Mouse (Mus musculus): ENCODE data around the gene Ifitm2. TPM values are rescaled to one million over a fixed set of nuclear protein-coding genes. Genes with fewer than 3 reads are reported as not detected.

The Ifitm2 gene
- polyA plus RNA-seq, 1 experiment from 2014 or later: 182 TPM

Other genes starting within 250 kb of the Ifitm2 start
- gene Cyp2e1, start 192.2 kb downstream of the Ifitm2 start, polyA plus RNA-seq (2015; fragmentation: Nextera tagmentation; extraction: Ambion mirVana): not detected in 2 replicates
- gene Syce1, start 168.1 kb downstream of the Ifitm2 start, polyA plus RNA-seq (2015; fragmentation: Nextera tagmentation; extraction: Ambion mirVana): 0.60 and 0.89 TPM in 2 replicates
- gene Zfp941, start 133.8 kb downstream of the Ifitm2 start, polyA plus RNA-seq (2015; fragmentation: Nextera tagmentation; extraction: Ambion mirVana): 28.8 and 32.3 TPM in 2 replicates
- not detected in 2 replicates for gene Urah, start 121.0 kb downstream of the Ifitm2 start, polyA plus RNA-seq (2015; fragmentation: Nextera tagmentation; extraction: Ambion mirVana)
- gene Scgb1c1, start 110.4 kb downstream of the Ifitm2 start, polyA plus RNA-seq (2015; fragmentation: Nextera tagmentation; extraction: Ambion mirVana): not detected in 2 replicates
- 0.21 and 0.29 TPM in 2 replicates for gene Odf3, start 108.2 kb downstream of the Ifitm2 start, polyA plus RNA-seq (2015; fragmentation: Nextera tagmentation; extraction: Ambion mirVana)
- gene Gm45785, start 99.7 kb downstream of the Ifitm2 start, polyA plus RNA-seq (2015; fragmentation: Nextera tagmentation; extraction: Ambion mirVana): 0.19 TPM in 1 of 2 replicates, not detected in the other
- gene Ric8a, start 99.0 kb downstream of the Ifitm2 start, polyA plus RNA-seq (2015; fragmentation: Nextera tagmentation; extraction: Ambion mirVana): 110 and 112 TPM in 2 replicates
- gene Bet1l, start 98.4 kb downstream of the Ifitm2 start, polyA plus RNA-seq (2015; fragmentation: Nextera tagmentation; extraction: Ambion mirVana): 37.5 and 47.5 TPM in 2 replicates
- 259 and 260 TPM in 2 replicates for gene Psmd13, start 74.0 kb downstream of the Ifitm2 start, polyA plus RNA-seq (2015; fragmentation: Nextera tagmentation; extraction: Ambion mirVana)
- gene Sirt3, start 73.7 kb downstream of the Ifitm2 start, polyA plus RNA-seq (2015; fragmentation: Nextera tagmentation; extraction: Ambion mirVana): 60.8 and 70.6 TPM in 2 replicates
- gene Cox8b, start 55.5 kb downstream of the Ifitm2 start, polyA plus RNA-seq (2015; fragmentation: Nextera tagmentation; extraction: Ambion mirVana): 2.0 TPM in 1 of 2 replicates, not detected in the other
- gene Nlrp6, start 35.1 kb downstream of the Ifitm2 start, polyA plus RNA-seq (2015; fragmentation: Nextera tagmentation; extraction: Ambion mirVana): 0.65 and 0.75 TPM in 2 replicates
- 8.3 and 10.4 TPM in 2 replicates for gene Pgghg, start 14.6 kb downstream of the Ifitm2 start, polyA plus RNA-seq (2015; fragmentation: Nextera tagmentation; extraction: Ambion mirVana)
- gene Ifitm5, start 5.7 kb downstream of the Ifitm2 start, polyA plus RNA-seq (2015; fragmentation: Nextera tagmentation; extraction: Ambion mirVana): 0.49 and 1.7 TPM in 2 replicates
- gene Gm45717, start 50 bp downstream of the Ifitm2 start, polyA plus RNA-seq (2015; fragmentation: Nextera tagmentation; extraction: Ambion mirVana): not detected in 2 replicates
- 15.2 and 19.4 TPM in 2 replicates for gene Ifitm1, start 11.2 kb upstream of the Ifitm2 start, polyA plus RNA-seq (2015; fragmentation: Nextera tagmentation; extraction: Ambion mirVana)
- 41.2 and 43.1 TPM in 2 replicates for gene Ifitm3, start 54.8 kb upstream of the Ifitm2 start, polyA plus RNA-seq (2015; fragmentation: Nextera tagmentation; extraction: Ambion mirVana)
- 0.83 and 1.3 TPM in 2 replicates for gene Ifitm6, start 61.9 kb upstream of the Ifitm2 start, polyA plus RNA-seq (2015; fragmentation: Nextera tagmentation; extraction: Ambion mirVana)
- gene Gm17387, start 73.1 kb upstream of the Ifitm2 start, polyA plus RNA-seq (2015; fragmentation: Nextera tagmentation; extraction: Ambion mirVana): not detected in 2 replicates
- 53.3 and 55.0 TPM in 2 replicates for gene B4galnt4, start 105.1 kb upstream of the Ifitm2 start, polyA plus RNA-seq (2015; fragmentation: Nextera tagmentation; extraction: Ambion mirVana)
- 0.31 and 0.32 TPM in 2 replicates for gene Pkp3, start 122.2 kb upstream of the Ifitm2 start, polyA plus RNA-seq (2015; fragmentation: Nextera tagmentation; extraction: Ambion mirVana)
- 3.2 and 3.3 TPM in 2 replicates for gene Sigirr, start 144.6 kb upstream of the Ifitm2 start, polyA plus RNA-seq (2015; fragmentation: Nextera tagmentation; extraction: Ambion mirVana)
- gene Ano9, start 161.8 kb upstream of the Ifitm2 start, polyA plus RNA-seq (2015; fragmentation: Nextera tagmentation; extraction: Ambion mirVana): 0.49 and 0.80 TPM in 2 replicates
- 82.8 and 95.8 TPM in 2 replicates for gene Ptdss2, start 166.4 kb upstream of the Ifitm2 start, polyA plus RNA-seq (2015; fragmentation: Nextera tagmentation; extraction: Ambion mirVana)
- 53.6 and 54.1 TPM in 2 replicates for gene Rnh1, start 216.9 kb upstream of the Ifitm2 start, polyA plus RNA-seq (2015; fragmentation: Nextera tagmentation; extraction: Ambion mirVana)
- 93.2 and 132 TPM in 2 replicates for gene Hras, start 238.0 kb upstream of the Ifitm2 start, polyA plus RNA-seq (2015; fragmentation: Nextera tagmentation; extraction: Ambion mirVana)
- 10.1 and 10.4 TPM in 2 replicates for gene Lrrc56, start 238.2 kb upstream of the Ifitm2 start, polyA plus RNA-seq (2015; fragmentation: Nextera tagmentation; extraction: Ambion mirVana)